Mouse (Mus musculus) urinary bladder, postnatal 25 days (tissue): Measurements from ENCODE around the gene Il17re.

Source experiments
- DNase-seq: peaks from one replicate; pipeline ENCODE4 v3.0.0; 2022; ENCODE audit warnings: low spot score

Gene Il17re

GRCm38 (mm10) chr6:113489410-113489809 is 31.1 kb downstream of the Il17re start:
- no peak for DNase-seq

GRCm38 (mm10) chr6:113492101-113492864 is 34.0 kb downstream of the Il17re start:
- DNase-seq = no peak

- DNase-seq = peak; percentile 85
Measured at GRCm38 (mm10) chr6:113494258-113494788, 36.0 kb downstream of the Il17re start.

GRCm38 (mm10) chr6:113495071-113495675 is 36.9 kb downstream of the Il17re start:
- DNase-seq = no peak

GRCm38 (mm10) chr6:113499346-113499745 is 41.1 kb downstream of the Il17re start:
- no peak for DNase-seq

GRCm38 (mm10) chr6:113501388-113502084 is 43.3 kb downstream of the Il17re start, which contains the start of gene Prrt3:
Gene Prrt3, minus strand, starts transcription at chr6:113501931.
- no peak for DNase-seq

GRCm38 (mm10) chr6:113502801-113503200 is 44.5 kb downstream of the Il17re start:
- no peak for DNase-seq

- DNase-seq = no peak
Measured at GRCm38 (mm10) chr6:113505689-113506088, 47.4 kb downstream of the Il17re start.

- DNase-seq = no peak
Measured at GRCm38 (mm10) chr6:113507130-113507529, 48.8 kb downstream of the Il17re start.

GRCm38 (mm10) chr6:113508272-113508946 is 50.1 kb downstream of the Il17re start:
- no peak for DNase-seq

- no peak for DNase-seq
Measured at GRCm38 (mm10) chr6:113508947-113509280, 50.6 kb downstream of the Il17re start.

GRCm38 (mm10) chr6:113513944-113514343 is 55.7 kb downstream of the Il17re start:
- no peak for DNase-seq

- no peak for DNase-seq
Measured at GRCm38 (mm10) chr6:113514600-113514999, 56.3 kb downstream of the Il17re start.

- no peak for DNase-seq
Measured at GRCm38 (mm10) chr6:113517434-113518080, 59.3 kb downstream of the Il17re start.
